Mouse (Mus musculus) MEL (cell line): ENCODE measurements around the gene 4922502D21Rik.

Source experiments
- CHD2 ChIP-seq: IDR thresholded peaks from 2 replicates; pipeline ENCODE4 v1.6.1; 2011; ENCODE audit warnings: low read length, improper control_type of control experiment
- CTCF ChIP-seq, 3 experiments: IDR thresholded peaks in 2 of 3; conservative IDR thresholded peaks in 1 of 3; 2 replicates each; pipeline ENCODE4 v1.5.1; 2011 to 2012; ENCODE audit warnings: low read length in 3 of 3, low read depth in 2 of 3, mild to moderate bottlenecking in 2 of 3, improper control_type of control experiment in 1 of 3, inconsistent platforms in 1 of 3, mixed read lengths in 1 of 3, moderate library complexity in 1 of 3; ENCODE audit not compliant: control insufficient read depth in 1 of 3, insufficient read depth in 1 of 3, poor library complexity in 1 of 3, severe bottlenecking in 1 of 3
- GATA1 ChIP-seq: IDR thresholded peaks from 2 replicates; pipeline ENCODE4 v1.6.1; 2011; ENCODE audit warnings: low read depth, low read length, improper control_type of control experiment
- MEF2A ChIP-seq: IDR thresholded peaks from 2 replicates; pipeline ENCODE4 v1.6.1; 2014; ENCODE audit warnings: low read depth, mild to moderate bottlenecking, inconsistent platforms, low read length, improper control_type of control experiment; ENCODE audit not compliant: poor library complexity, insufficient replicate concordance, severe bottlenecking; ENCODE audit errors: extremely low read depth
- POLR2AphosphoS5 ChIP-seq: IDR thresholded peaks from 2 replicates; pipeline ENCODE4 v1.6.1; 2012; ENCODE audit warnings: low read depth, borderline replicate concordance, mild to moderate bottlenecking, inconsistent platforms, low read length, moderate library complexity, mixed read lengths

DNA sequence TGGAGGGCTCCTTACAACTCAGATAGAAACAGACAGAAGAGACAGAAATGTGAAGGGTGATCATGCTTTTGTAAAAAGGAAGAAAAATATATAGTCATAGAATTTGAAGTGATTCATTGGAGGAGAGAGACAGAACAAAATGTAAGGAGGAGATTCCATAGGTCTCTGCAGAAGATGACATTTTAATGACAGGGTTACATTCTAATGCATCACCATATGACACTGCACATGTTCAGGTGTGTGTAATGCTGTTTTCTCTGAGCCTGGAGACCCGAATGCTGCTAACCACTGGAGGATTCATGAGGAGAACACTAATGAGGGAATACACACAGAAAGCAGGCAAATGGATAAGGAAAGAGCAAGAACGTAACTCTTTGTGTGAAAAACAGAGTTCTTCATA, 57.1 kb downstream of the 4922502D21Rik start:
- TF ChIP-seq POLR2AphosphoS5 = no peak
- no peak for TF ChIP-seq CTCF (IDR thresholded peaks at IDR 0.05 in 2 of 3, conservative IDR thresholded peaks at IDR 0.05 in 1 of 3; ENCODE audit: control insufficient read depth in 1 of 3, insufficient read depth in 1 of 3, low read depth in 2 of 3, low read length in 3 of 3, poor library complexity in 1 of 3, severe bottlenecking in 1 of 3)
- TF ChIP-seq GATA1 = no peak
- no peak for TF ChIP-seq CHD2
- TF ChIP-seq MEF2A = no peak
